Mouse (Mus musculus) kidney, embryonic 14.5 days (tissue): ENCODE measurements around the gene Ly86. TPM values are rescaled to one million over a fixed set of nuclear protein-coding genes. Genes with fewer than 3 reads are reported as not detected.
A peak's percentile ranks its signal among the peaks of the same experiment; 100 is the strongest.

Source experiments
- ATAC-seq: fragments of 200-750 bp; cut with Nextera tagmentation; 2 replicates; pipeline ENCODE4 v1.8.0; 2017; ENCODE audit warnings: moderate number of reproducible peaks, mild to moderate bottlenecking, moderate TSS enrichment, moderate library complexity; ENCODE audit not compliant: low FRiP score, low TSS enrichment
- H3K27ac ChIP-seq: fragments of 300-500 bp; sonication (generic); 2 replicates; pipeline ENCODE4 v1.5.1; 2014; ENCODE audit warnings: low read depth, mild to moderate bottlenecking, low read length, moderate library complexity, mixed read lengths
- H3K27me3 ChIP-seq: fragments of 300-500 bp; sonication (generic); 2 replicates; pipeline ENCODE4 v1.6.1; 2014; ENCODE audit warnings: mild to moderate bottlenecking, low read length; ENCODE audit not compliant: control insufficient read depth, insufficient read depth
- H3K36me3 ChIP-seq: fragments of 300-500 bp; sonication (generic); 2 replicates; pipeline ENCODE4 v1.6.1; 2014; ENCODE audit warnings: low read length, mixed read lengths; ENCODE audit not compliant: control insufficient read depth, insufficient read depth
- H3K4me1 ChIP-seq: fragments of 300-500 bp; sonication (generic); 2 replicates; pipeline ENCODE4 v1.6.1; 2014; ENCODE audit warnings: low read length, mixed read lengths; ENCODE audit not compliant: control insufficient read depth, insufficient read depth
- H3K4me2 ChIP-seq: fragments of 300-500 bp; sonication (generic); replicated peaks from 2 replicates; pipeline ENCODE4 v1.6.1; 2014; ENCODE audit warnings: low read depth, mild to moderate bottlenecking, low read length
- H3K4me3 ChIP-seq: fragments of 300-500 bp; sonication (generic); 2 replicates; pipeline ENCODE4 v1.5.1; 2014; ENCODE audit warnings: mild to moderate bottlenecking, low read length
- H3K9ac ChIP-seq: fragments of 300-500 bp; sonication (generic); 2 replicates; pipeline ENCODE4 v1.6.1; 2014; ENCODE audit warnings: low read depth, mild to moderate bottlenecking, low read length, moderate library complexity
- H3K9me3 ChIP-seq: fragments of 300-500 bp; sonication (generic); 2 replicates; pipeline ENCODE4 v1.6.1; 2016; ENCODE audit warnings: low read length; ENCODE audit not compliant: control insufficient read depth
- whole genome bisulfite sequencing: fragments of 180-500 bp; shearing (Covaris S2); extraction: QIAGEN DNeasy Blood & Tissue Kit; methylation state at CpG from one replicate; pipeline ENCODE4 v1.1.7; 2014; 5-methylcytosine and 5-hydroxymethylcytosine counted together
- polyA plus RNA-seq: library from polyadenylated mRNA; unstranded; fragments of >200 nt; fragmentation: Nextera tagmentation; extraction: Ambion mirVana; gene quantifications from 2 replicates; pipeline ENCODE4 v1.2.1, GENCODE M21; 2014

The Ly86 gene
- polyA plus RNA-seq, 1 experiment from 2014 or later: 6.8 TPM

GRCm38 (mm10) chr13:37440593-37441307 is 95.7 kb downstream of the Ly86 start:
- Histone ChIP-seq H3K9ac (no peak overlapping the region), H3K9me3 (no peaks in the 10 kb centered on the region), H3K4me2 (no peak overlapping the region), H3K27ac (no peak overlapping the region), H3K36me3 (no peaks in the 10 kb centered on the region), H3K27me3 (peaks cover 9% of the 10 kb centered on the region; the same call in 1 of the 2 replicates), H3K4me3 (no peak overlapping the region), H3K4me1 (peaks cover 23% of the 10 kb centered on the region)
- ATAC-seq: 0 out of 2 replicates have a peak, but pooled peaks have one; percentile 6
- 58% methylated on average over 11 of the region's 11 CpGs for WGBS

- no peak overlapping the region for H3K27ac ChIP-seq
- no peak overlapping the region for H3K4me3 ChIP-seq
- H3K4me2 ChIP-seq: no peak overlapping the region
- 13% methylated on average over 4 of the region's 4 CpGs for WGBS
- 0 out of 2 replicates have a peak, but pooled peaks have one; percentile 15 for ATAC-seq
- H3K36me3 ChIP-seq: no peaks in the 10 kb centered on the region
- no peaks in the 10 kb centered on the region for H3K27me3 ChIP-seq
- H3K9ac ChIP-seq: no peak overlapping the region
- peaks cover 14% of the 10 kb centered on the region for H3K4me1 ChIP-seq
- no peaks in the 10 kb centered on the region for H3K9me3 ChIP-seq
Measured at GRCm38 (mm10) chr13:37442058-37442457, 97.0 kb downstream of the Ly86 start.

- Histone ChIP-seq H3K9me3 (no peaks in the 10 kb centered on the region), H3K27ac (no peak overlapping the region)
- no peak for ATAC-seq
Measured at GRCm38 (mm10) chr13:37442531-37442930, 97.5 kb downstream of the Ly86 start.

GRCm38 (mm10) chr13:37446699-37447258 is 101.8 kb downstream of the Ly86 start:
- Histone ChIP-seq H3K4me3 (no peak overlapping the region), H3K27ac (no peak overlapping the region), H3K4me2 (no peak overlapping the region), H3K27me3 (no peaks in the 10 kb centered on the region), H3K36me3 (no peaks in the 10 kb centered on the region), H3K4me1 (peaks cover 11% of the 10 kb centered on the region; the same call in 1 of the 2 replicates), H3K9me3 (peaks cover 5% of the 10 kb centered on the region; the same call in 1 of the 2 replicates), H3K9ac (no peak overlapping the region)
- ATAC-seq: no peak
- 84% methylated on average over 16 of the region's 16 CpGs for WGBS

More at GRCm38 (mm10) chr13:37442531-37442930, 97.5 kb downstream of the Ly86 start:
- no peaks in the 10 kb centered on the region for H3K36me3 ChIP-seq
- H3K4me3 ChIP-seq: no peak overlapping the region
- H3K9ac ChIP-seq: no peak overlapping the region
- no peaks in the 10 kb centered on the region for H3K27me3 ChIP-seq
- H3K4me2 ChIP-seq: no peak overlapping the region
- peaks cover 14% of the 10 kb centered on the region for H3K4me1 ChIP-seq
- 25% methylated on average over 7 of the region's 7 CpGs for WGBS

- Histone ChIP-seq H3K9me3 (peaks cover 5% of the 10 kb centered on the region; the same call in 1 of the 2 replicates), H3K4me2 (0 out of 2 replicates have a peak overlapping the region, but pooled peaks have one; percentile 53), H3K4me1 (peaks cover 34% of the 10 kb centered on the region), H3K27ac (peak overlapping the region; percentile 85; the same call in 1 of the 2 replicates), H3K4me3 (no peak overlapping the region), H3K9ac (no peak overlapping the region), H3K36me3 (no peaks in the 10 kb centered on the region), H3K27me3 (no peaks in the 10 kb centered on the region)
- WGBS: 89% methylated on average over 5 of the region's 5 CpGs
- no peak for ATAC-seq
Measured at GRCm38 (mm10) chr13:37451021-37451420, 106.0 kb downstream of the Ly86 start.

- 64% methylated on average over 3 of the region's 3 CpGs for whole genome bisulfite sequencing
- Histone ChIP-seq H3K4me2 (peak overlapping the region; percentile 53; the same call in 1 of the 2 replicates), H3K9ac (no peak overlapping the region), H3K36me3 (no peaks in the 10 kb centered on the region), H3K4me1 (peaks cover 37% of the 10 kb centered on the region), H3K4me3 (no peak overlapping the region), H3K27me3 (no peaks in the 10 kb centered on the region), H3K9me3 (peaks cover 5% of the 10 kb centered on the region; the same call in 1 of the 2 replicates), H3K27ac (peak overlapping the region; percentile 85)
- ATAC-seq: no peak
Measured at GRCm38 (mm10) chr13:37451471-37451870, 106.5 kb downstream of the Ly86 start.

- ATAC-seq: peak; percentile 91
- Histone ChIP-seq H3K4me2 (peak overlapping the region; percentile 53), H3K4me1 (peaks cover 45% of the 10 kb centered on the region), H3K27ac (peak overlapping the region; percentile 85), H3K27me3 (no peaks in the 10 kb centered on the region), H3K4me3 (peak overlapping the region; percentile 26), H3K36me3 (no peaks in the 10 kb centered on the region), H3K9me3 (peaks cover 5% of the 10 kb centered on the region; the same call in 1 of the 2 replicates), H3K9ac (peak overlapping the region; percentile 34)
- 2% methylated on average over 22 of the region's 22 CpGs for WGBS
Measured at GRCm38 (mm10) chr13:37452022-37452941, 107.3 kb downstream of the Ly86 start.

- H3K27ac ChIP-seq: no peak overlapping the region; the same call in 1 of the 2 replicates
- H3K4me2 ChIP-seq: peak overlapping the region; percentile 53
- 0 out of 2 replicates have a peak overlapping the region, but pooled peaks have one; percentile 31 for H3K9ac ChIP-seq
- no peaks in the 10 kb centered on the region for H3K36me3 ChIP-seq
- no peak overlapping the region for H3K4me3 ChIP-seq
- H3K27me3 ChIP-seq: no peaks in the 10 kb centered on the region
- peak; percentile 58; the same call in 1 of the 2 replicates for ATAC-seq
- peaks cover 5% of the 10 kb centered on the region; the same call in 1 of the 2 replicates for H3K9me3 ChIP-seq
- WGBS: 6% methylated on average over 13 of the region's 13 CpGs
- H3K4me1 ChIP-seq: peaks cover 51% of the 10 kb centered on the region
Measured at GRCm38 (mm10) chr13:37453203-37453602, 108.2 kb downstream of the Ly86 start.
